ENCODE assay signal across 8 mouse cellular contexts in the genomic region with DNA sequence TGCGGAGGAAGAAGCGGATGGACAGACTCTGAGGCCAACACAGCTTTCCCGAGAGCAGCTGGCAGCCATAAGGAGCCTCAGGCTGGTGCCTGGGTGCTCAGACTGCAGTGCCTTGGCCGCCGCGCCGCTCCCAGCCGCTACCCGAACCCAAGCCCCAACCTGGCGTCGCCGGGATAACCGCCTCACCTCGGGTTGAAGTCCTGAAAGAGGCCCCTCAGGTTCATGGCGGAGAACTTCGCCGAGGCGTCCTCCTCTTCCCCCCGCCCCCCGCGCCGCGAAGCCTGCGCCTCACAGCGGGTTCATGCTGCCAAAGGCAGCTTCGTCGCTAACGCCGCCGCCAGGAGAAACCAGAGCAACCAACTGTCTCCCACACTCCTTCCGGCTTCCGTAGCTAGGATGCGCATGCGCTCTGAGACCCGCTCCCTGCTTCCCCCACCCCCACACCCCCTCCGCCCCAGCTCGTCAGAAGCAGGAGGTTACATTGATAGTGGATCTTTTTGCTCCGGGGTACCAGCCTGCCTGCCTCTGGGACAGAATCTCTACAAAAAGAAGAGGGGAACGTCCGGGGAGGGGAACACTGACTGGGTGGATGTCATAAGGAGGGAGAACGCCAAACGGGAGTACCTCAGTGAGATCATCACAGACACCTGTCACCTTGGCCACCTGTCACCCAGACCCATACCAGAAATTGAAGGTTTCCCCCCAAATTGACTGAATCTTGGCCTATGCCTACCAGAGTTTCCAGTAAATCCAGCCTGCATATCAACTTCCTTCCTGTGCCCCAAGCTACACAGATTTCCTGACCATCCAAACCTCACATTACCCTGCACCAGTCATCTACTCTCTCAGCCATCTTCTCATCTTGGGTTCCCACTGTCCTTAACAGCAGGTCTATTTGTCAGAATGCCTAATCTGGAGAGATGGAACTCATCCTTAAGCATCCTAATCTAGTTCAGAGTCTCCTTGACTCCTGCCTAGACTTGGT. TPM values are rescaled to one million over a fixed set of nuclear protein-coding genes. Genes with fewer than 3 reads are reported as not detected.
A peak's percentile ranks its signal among the peaks of the same experiment; 100 is the strongest.
DNase-seq lines count a peak whose midpoint lies in the region; ATAC-seq and TF ChIP-seq lines count a peak whose summit lies in the region.

A gene (minus strand): TSS at position 389 of the 985 bp plus-strand sequence.

- 13% methylated on average over 36 of the region's 42 CpGs for whole genome bisulfite sequencing in forebrain, embryonic 10.5 days
- 11% methylated on average over 42 of the region's 42 CpGs for WGBS in heart, embryonic 15.5 days
- 16% methylated on average over 29 of the region's 42 CpGs for WGBS in liver, embryonic 14.5 days (ENCODE audit: insufficient replicate concordance)
- 17% methylated on average over 29 of the region's 42 CpGs for WGBS in neural tube, embryonic 11.5 days
- 20% methylated on average over 32 of the region's 42 CpGs for WGBS in stomach, postnatal 0 days

- peak within 1 kb of the TSS; percentile 67 for H3K4me2 ChIP-seq in heart, embryonic 15.5 days
- peak within 1 kb of the TSS; percentile 68 for H3K4me2 ChIP-seq in liver, embryonic 14.5 days (ENCODE audit: low read depth)
- H3K4me2 ChIP-seq in neural tube, embryonic 11.5 days (ENCODE audit: low read depth): peak within 1 kb of the TSS; percentile 45
- peak within 1 kb of the TSS; percentile 56 for H3K4me2 ChIP-seq in stomach, postnatal 0 days (replicated peaks; ENCODE audit: low read depth)

- H3K4me1 ChIP-seq in brown adipose tissue, adult 24 weeks (ENCODE audit: control insufficient read depth, insufficient read depth, insufficient read length, low read length): peaks cover 3% of the 10 kb centered on the region; the same call in 1 of the 2 replicates
- H3K4me1 ChIP-seq in forebrain, embryonic 10.5 days: peaks cover 9% of the 10 kb centered on the region
- peaks cover 6% of the 10 kb centered on the region for H3K4me1 ChIP-seq in heart, embryonic 15.5 days (replicated peaks)
- no peaks in the 10 kb centered on the region; a peak in 2 of 4 replicates for H3K4me1 ChIP-seq in liver, embryonic 14.5 days (replicated peaks; ENCODE audit: control insufficient read depth in 2 of 2, insufficient read depth in 2 of 2, low read length in 1 of 2)
- H3K4me1 ChIP-seq in neural tube, embryonic 11.5 days (ENCODE audit: control insufficient read depth, insufficient read depth, low read length): 0 out of 2 replicates have a peak, but pooled peaks cover 8% of the 10 kb centered on the region
- no peaks in the 10 kb centered on the region for H3K4me1 ChIP-seq in stomach, postnatal 0 days (replicated peaks; ENCODE audit: control insufficient read depth, insufficient read depth)

- no peak for TF ChIP-seq CTCF in liver, embryonic 14.5 days (IDR thresholded peaks at IDR 0.05; ENCODE audit: low read depth)
- no peak; the same call in 1 of the 2 replicates for TF ChIP-seq CTCF in stomach, postnatal 0 days (IDR thresholded peaks at IDR 0.05; ENCODE audit: low read depth)

- H3K36me3 ChIP-seq in forebrain, embryonic 10.5 days (replicated peaks): no peaks in the 10 kb centered on the region
- no peaks in the 10 kb centered on the region for H3K36me3 ChIP-seq in heart, embryonic 15.5 days
- no peaks in the 10 kb centered on the region for H3K36me3 ChIP-seq in liver, embryonic 14.5 days (replicated peaks; ENCODE audit: control insufficient read depth, insufficient read depth, low read depth)
- no peaks in the 10 kb centered on the region for H3K36me3 ChIP-seq in neural tube, embryonic 11.5 days (ENCODE audit: control insufficient read depth, insufficient read depth, low read length)
- H3K36me3 ChIP-seq in stomach, postnatal 0 days (ENCODE audit: control insufficient read depth, insufficient read depth, low read length): no peaks in the 10 kb centered on the region

- ATAC-seq in heart, embryonic 15.5 days (replicated peaks; ENCODE audit: insufficient number of reproducible peaks, insufficient read depth, low FRiP score, low read depth): peak; percentile 77
- peak; percentile 86 for ATAC-seq in liver, embryonic 14.5 days (ENCODE audit: insufficient read depth)
- ATAC-seq in neural tube, embryonic 11.5 days (ENCODE audit: insufficient read depth, low FRiP score, low TSS enrichment): peak; percentile 87
- ATAC-seq in stomach, postnatal 0 days (ENCODE audit: low FRiP score, low TSS enrichment): peak; percentile 92

- peak within 1 kb of the TSS; percentile 80 for H3K27ac ChIP-seq in brown adipose tissue, adult 24 weeks (replicated peaks; ENCODE audit: low read depth, low read length)
- H3K27ac ChIP-seq in forebrain, embryonic 10.5 days: peak within 1 kb of the TSS; percentile 87
- peak within 1 kb of the TSS; percentile 83 for H3K27ac ChIP-seq in heart, embryonic 15.5 days
- H3K27ac ChIP-seq in liver, embryonic 14.5 days: no peak within 1 kb of the TSS
- H3K27ac ChIP-seq in neural tube, embryonic 11.5 days (ENCODE audit: low read depth, low read length): peak within 1 kb of the TSS; percentile 69
- peak within 1 kb of the TSS; percentile 81 for H3K27ac ChIP-seq in stomach, postnatal 0 days (replicated peaks)

- H3K4me3 ChIP-seq in brown adipose tissue, adult 24 weeks (ENCODE audit: insufficient read depth, low read depth, low read length): peak within 1 kb of the TSS; percentile 91
- H3K4me3 ChIP-seq in forebrain, embryonic 10.5 days: peak within 1 kb of the TSS; percentile 62
- peak within 1 kb of the TSS; percentile 69 for H3K4me3 ChIP-seq in heart, embryonic 15.5 days
- peak within 1 kb of the TSS; percentile 65 to 69 for H3K4me3 ChIP-seq in liver, embryonic 14.5 days (ENCODE audit: insufficient read depth in 1 of 2, low read depth in 2 of 2, low read length in 2 of 2)
- H3K4me3 ChIP-seq in neural tube, embryonic 11.5 days (ENCODE audit: low read depth, low read length): peak within 1 kb of the TSS; percentile 44
- H3K4me3 ChIP-seq in stomach, postnatal 0 days (ENCODE audit: low read depth, low read length): peak within 1 kb of the TSS; percentile 52

- peak within 1 kb of the TSS; percentile 58 for H3K9ac ChIP-seq in heart, embryonic 15.5 days
- peak within 1 kb of the TSS; percentile 60 for H3K9ac ChIP-seq in liver, embryonic 14.5 days (replicated peaks)
- H3K9ac ChIP-seq in neural tube, embryonic 11.5 days (ENCODE audit: low read length): peak within 1 kb of the TSS; percentile 57
- peak within 1 kb of the TSS; percentile 67 for H3K9ac ChIP-seq in stomach, postnatal 0 days (ENCODE audit: low read length)

- H3K9me3 ChIP-seq in forebrain, embryonic 10.5 days: no peaks in the 10 kb centered on the region
- no peaks in the 10 kb centered on the region for H3K9me3 ChIP-seq in heart, embryonic 15.5 days (replicated peaks)
- no peaks in the 10 kb centered on the region for H3K9me3 ChIP-seq in liver, embryonic 14.5 days (ENCODE audit: control insufficient read depth, low read length)
- H3K9me3 ChIP-seq in neural tube, embryonic 11.5 days (ENCODE audit: control insufficient read depth, low read length): no peaks in the 10 kb centered on the region
- no peaks in the 10 kb centered on the region for H3K9me3 ChIP-seq in stomach, postnatal 0 days (ENCODE audit: control insufficient read depth, low read length)

- peaks cover 4% of the 10 kb centered on the region; the same call in 1 of the 2 replicates for H3K27me3 ChIP-seq in forebrain, embryonic 10.5 days (ENCODE audit: poor library complexity, severe bottlenecking)
- H3K27me3 ChIP-seq in heart, embryonic 15.5 days: no peaks in the 10 kb centered on the region
- H3K27me3 ChIP-seq in liver, embryonic 14.5 days (ENCODE audit: control insufficient read depth, insufficient read depth, low read length): no peaks in the 10 kb centered on the region
- no peaks in the 10 kb centered on the region for H3K27me3 ChIP-seq in neural tube, embryonic 11.5 days (ENCODE audit: control insufficient read depth, insufficient read depth, low read length)
- no peaks in the 10 kb centered on the region for H3K27me3 ChIP-seq in stomach, postnatal 0 days (ENCODE audit: control insufficient read depth, insufficient read depth, low read length)

- DNase-seq in CD4-positive, CD25-positive, alpha-beta regulatory T cell, adult 2 months (ENCODE audit: low read depth, low spot score): peak; percentile 91
- peak; percentile 76 for DNase-seq in forebrain, embryonic 10.5 days (ENCODE audit: extremely low spot score, low spot score)
- peak; percentile 86 to 94 for DNase-seq in kidney, postnatal 25 days
- DNase-seq in liver, embryonic 14.5 days (ENCODE audit: low read depth in 3 of 3, low spot score in 3 of 3): peak; percentile 53 to 57 (median 54)
- DNase-seq in neural tube, embryonic 11.5 days (ENCODE audit: low spot score): peak; percentile 82
- peak; percentile 80 for DNase-seq in stomach, postnatal 0 days (ENCODE audit: low spot score)

- TF ChIP-seq EP300 in liver, embryonic 14.5 days (IDR thresholded peaks at IDR 0.05; ENCODE audit: low read depth): no peak
- TF ChIP-seq EP300 in stomach, postnatal 0 days (optimal IDR thresholded peaks at IDR 0.05): no peak

RNA-seq across cellular contexts. Expression of the gene that starts here (rescaled TPM):
- 26.2 and 29.3 TPM in 2 replicates for polyA plus RNA-seq in brown adipose tissue, adult 24 weeks (2012; ENCODE audit: insufficient read depth, insufficient read length, missing spikeins)
- 43.1 and 44.7 TPM in 2 replicates for polyA plus RNA-seq in forebrain, embryonic 10.5 days (2016; fragmentation: Nextera tagmentation; extraction: Ambion mirVana)
- polyA plus RNA-seq in heart, embryonic 15.5 days (2015; fragmentation: Nextera tagmentation; extraction: Ambion mirVana): 30.8 and 34.0 TPM in 2 replicates
- polyA plus RNA-seq in liver, embryonic 14.5 days (2012; rRNA removed): 7.9 and 8.0 TPM in 2 replicates
- polyA plus RNA-seq in liver, embryonic 14.5 days (2014; fragmentation: Nextera tagmentation; extraction: Ambion mirVana): 11.9 and 12.8 TPM in 2 replicates
- 48.7 and 51.6 TPM in 2 replicates for polyA plus RNA-seq in neural tube, embryonic 11.5 days (2014; fragmentation: Nextera tagmentation; extraction: Ambion mirVana)
- 19.5 and 20.5 TPM in 2 replicates for polyA plus RNA-seq in stomach, postnatal 0 days (2015; fragmentation: Nextera tagmentation; extraction: Ambion mirVana)
